Mouse (Mus musculus) frontal cortex, postnatal 36 days (tissue): ENCODE measurements around the gene Lgr6.
"Not testable (repeated sequence)": the region's sequence is repeated elsewhere in the genome, so short reads cannot be mapped to it uniquely, and the experiment has no call there.

ENCODE experiments used
- DNase-seq, 2 experiments: peaks; one replicate each; pipeline ENCODE4 v3.0.0; 2022; ENCODE audit warnings: low spot score in 2 of 2

The Lgr6 gene

DNA sequence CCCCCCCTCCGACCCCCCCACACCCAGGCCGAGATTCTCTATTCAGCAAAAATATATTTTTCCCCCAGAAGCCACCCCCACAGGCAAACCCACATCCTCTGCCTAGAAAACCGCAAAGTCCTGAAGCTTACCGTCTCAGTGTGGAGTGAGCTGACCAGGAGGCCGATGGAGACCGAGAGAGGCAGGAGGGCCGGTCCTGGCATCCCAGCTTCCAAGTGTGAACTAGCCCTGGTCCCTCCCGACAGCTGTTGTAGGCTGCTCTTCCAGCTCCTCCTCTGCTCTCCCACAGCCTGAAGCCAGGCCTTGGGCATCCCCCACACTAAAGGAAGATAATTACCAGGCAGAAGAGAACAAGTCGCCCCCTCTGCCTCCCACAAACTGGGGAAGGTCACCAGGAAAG is 23.9 kb upstream of the Lgr6 start:
- no peak for DNase-seq

DNA sequence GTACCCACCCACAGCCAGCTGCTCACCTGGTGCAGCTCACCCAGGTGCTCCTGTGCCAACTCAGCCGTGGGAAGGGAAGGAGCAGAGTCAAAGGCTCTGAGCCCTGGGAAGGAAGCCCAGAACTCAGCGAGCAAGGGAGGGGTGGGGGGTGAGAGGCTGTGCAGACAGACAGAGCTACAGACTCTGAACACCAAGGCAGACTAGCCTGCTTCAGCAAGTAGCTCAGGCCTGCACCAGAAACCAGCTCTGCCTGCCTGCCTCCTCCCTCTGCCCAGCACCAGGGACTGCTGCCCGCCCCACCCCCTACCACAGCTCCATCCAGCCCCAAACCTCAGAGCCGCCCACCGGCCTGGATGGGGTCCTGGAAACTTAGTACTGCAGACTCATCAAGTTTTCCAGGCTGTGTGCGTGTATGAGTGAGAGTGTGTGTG is 22.9 kb upstream of the Lgr6 start:
- no peak for DNase-seq

DNA sequence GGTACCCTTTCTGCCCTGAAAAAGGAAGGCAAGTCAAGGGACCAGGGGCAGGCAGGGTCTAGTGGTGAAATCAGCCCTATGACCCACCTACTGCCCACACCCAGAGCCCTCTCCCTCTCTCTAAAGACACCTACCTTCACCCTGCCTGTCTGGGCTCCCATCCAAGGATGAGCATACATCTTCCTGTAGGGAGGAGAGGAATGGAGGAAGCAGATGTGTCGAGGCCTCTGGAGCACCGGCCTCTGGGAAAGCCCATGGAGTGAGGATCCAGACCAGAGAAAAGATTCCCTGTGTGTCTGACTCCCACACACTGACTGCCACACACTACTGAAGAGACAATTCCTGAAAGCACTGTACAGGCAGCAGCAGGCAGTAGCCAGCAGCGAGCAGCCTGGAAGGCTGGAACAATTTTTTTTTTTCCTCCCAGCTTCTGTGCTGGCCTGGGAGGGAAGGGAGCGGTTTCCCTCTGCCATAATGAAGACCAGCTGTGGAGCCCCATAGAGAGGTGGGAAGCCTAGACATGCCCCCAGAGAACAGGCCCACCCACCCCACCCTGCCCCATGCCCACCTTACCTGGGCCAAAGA is 21.5 kb upstream of the Lgr6 start:
- peak in 1 of 2 experiments; percentile 41 for DNase-seq

DNA sequence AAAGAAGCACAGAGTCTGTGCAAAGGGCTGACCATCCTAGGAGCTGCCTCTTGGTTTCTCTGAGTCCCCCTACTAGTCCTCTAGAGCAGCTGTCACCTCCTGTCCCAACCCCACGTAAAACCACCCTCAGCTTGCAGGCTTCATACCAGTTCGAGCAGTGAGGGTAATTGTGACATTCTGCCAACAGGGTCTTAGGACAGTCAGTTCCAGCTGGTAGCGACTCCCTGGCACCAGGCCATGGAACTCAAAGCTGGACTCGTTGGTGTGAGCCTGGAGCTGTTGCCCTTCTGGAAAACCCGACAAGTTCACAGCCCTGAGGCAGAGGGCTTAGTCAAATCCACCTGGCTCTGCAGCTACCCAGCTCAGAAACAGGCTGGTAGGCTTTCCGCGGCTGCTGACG is 20.9 kb upstream of the Lgr6 start:
- DNase-seq = no peak

DNA sequence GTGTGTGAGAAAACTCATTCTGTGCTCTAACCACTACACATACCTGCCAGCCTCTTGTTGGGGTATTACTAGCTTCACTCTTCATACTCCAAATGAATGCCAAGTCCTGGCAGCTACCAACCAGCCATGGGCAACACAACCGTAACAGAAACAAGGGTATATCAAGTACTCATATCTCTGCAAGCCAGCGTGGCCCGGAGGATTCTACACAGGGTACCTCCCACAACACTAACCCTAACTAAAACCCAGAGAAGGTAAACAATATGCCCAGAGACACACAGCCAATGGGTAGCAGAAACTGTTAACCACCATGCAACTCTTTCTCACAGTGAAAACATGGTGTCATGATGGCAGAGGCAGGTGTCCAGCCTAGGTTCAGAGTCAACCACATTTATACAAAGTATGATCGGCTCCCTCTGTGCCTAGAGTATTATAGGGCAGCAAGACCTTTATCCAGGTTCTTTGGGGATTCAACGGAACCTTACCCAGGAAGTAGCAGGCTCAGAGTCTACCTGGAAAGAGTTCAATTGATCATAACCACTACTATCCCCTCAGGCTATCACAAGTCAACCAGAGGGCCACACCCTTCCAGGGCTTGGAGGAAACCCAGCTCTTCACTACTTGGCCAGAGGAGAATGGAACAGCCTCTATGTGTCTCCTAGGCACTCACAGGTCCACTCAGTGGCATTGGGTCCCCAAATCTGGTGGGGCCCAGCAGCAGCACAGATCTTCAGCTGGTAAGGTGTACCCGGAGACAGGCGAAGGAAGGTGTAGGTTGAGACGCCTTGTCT is 19.7 kb upstream of the Lgr6 start:
- no peak for DNase-seq

DNA sequence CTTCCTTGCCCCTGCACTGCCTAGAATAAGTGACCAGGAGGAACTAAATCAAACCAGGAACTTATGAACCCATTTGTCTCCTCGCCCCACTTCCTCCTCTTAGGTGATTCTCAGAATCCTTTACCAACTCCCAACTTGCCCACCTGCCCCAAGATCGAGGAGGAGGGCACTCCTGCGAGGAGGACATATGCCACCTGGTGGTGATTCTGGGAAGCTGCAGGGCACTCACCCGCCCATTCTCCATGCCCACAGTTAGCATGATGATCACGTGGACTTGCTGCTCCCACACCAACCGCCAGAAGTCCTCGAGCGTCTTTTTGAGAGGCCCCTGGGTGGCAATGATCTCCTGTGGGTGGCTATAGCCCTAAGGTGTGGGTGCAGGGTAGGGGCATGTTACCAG is 7.6 kb upstream of the Lgr6 start:
- no peak for DNase-seq

DNA sequence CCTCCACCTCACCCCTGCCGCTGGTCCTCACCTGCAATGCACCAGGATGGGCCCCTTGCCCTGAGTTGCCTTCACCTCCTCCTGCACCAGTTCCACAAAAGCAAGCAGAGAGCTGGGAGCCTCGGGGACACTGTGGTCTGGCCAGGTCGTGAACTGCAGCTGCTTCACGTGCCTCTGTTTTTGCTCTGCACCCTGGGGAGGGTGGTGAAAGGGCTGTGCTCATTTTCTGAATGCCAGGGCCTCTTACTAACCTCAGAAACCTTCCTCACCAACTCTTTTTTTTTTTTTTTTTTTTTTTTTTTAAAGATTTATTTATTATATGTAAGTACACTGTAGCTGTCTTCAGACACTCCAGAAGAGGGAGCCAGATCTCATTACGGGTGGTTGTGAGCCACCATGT is 6.2 kb upstream of the Lgr6 start:
- DNase-seq = not testable (repeated sequence)

DNA sequence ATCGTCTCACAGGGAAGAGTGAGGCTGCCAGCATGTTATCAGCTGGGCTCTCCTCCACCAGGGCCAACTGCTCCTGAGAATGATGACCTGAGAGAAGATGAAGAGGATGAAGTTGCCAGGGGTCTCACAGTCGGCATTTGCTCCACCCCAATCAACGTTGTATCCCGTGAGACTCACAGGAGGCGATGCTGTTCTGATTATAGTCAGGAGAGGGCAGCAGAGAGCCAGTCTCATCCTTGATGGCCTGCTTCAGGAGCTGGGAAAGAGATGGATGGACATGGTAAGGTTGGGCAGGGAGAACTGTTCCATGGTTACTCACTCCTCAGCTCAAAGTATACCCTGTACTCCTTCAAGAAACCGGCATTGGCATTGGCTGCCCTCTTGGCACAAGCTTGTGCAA is 5.0 kb upstream of the Lgr6 start:
- DNase-seq = peak; percentile 81 to 82

DNA sequence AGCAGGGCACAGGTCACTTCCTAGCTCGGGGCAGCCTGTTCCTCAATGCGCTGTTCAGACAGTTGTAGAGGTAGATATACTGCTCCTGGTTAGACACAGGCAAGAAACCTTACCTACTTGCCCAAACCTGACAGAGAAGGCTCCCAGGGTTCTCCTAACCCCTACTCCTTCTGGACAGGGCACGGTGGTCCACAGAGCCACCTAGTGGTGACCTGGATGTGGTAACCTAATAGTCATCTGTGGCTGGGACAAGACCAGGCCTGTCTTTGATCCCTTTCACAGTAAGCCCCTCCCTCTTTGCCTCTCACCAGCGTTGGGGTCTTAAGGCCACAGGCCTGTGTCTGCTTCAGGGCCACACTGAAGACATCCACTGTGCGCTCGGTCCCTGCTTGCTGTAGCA is 3.5 kb upstream of the Lgr6 start:
- DNase-seq = no peak

DNA sequence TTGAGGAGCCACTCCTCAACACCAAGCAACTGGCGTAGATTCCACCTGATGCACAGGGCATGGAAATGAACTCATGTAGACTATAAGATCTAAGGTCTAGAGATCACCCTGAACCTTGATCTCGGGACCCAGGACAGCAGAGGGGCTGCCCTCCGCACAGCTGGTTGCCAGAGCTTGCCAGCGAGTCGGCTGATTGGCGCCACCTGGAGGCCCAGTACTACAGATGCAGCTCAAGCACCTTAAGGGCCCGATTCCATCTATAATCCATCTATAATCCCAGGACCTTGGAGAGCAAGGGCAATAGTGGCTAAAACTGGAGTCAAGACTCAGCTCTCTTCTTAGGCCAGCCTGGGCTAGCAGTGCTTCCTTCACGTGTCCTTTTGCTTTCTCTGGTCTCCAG is 875 bp upstream of the Lgr6 start:
- DNase-seq = peak; percentile 49 to 56

DNA sequence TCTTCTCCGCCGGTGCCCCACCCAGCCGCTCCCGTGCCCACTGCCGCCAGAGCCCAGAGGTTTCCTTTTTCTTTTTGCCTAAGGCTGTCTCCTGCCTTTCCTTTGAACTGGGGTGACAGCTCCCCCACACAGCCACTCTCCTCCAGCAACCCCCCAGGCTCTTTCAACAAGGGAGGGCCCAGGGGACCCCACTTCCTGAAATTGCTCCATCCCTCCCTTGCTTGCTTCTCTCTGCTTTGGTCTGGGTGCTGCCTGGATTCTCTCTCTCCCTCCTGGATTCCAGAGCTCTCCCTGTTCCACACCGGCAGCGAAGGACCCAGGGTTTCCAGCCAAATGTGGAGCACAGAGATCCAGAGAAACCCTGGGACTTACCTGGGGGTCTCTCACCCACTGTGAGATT is 4.7 kb downstream of the Lgr6 start:
- DNase-seq = no peak

DNA sequence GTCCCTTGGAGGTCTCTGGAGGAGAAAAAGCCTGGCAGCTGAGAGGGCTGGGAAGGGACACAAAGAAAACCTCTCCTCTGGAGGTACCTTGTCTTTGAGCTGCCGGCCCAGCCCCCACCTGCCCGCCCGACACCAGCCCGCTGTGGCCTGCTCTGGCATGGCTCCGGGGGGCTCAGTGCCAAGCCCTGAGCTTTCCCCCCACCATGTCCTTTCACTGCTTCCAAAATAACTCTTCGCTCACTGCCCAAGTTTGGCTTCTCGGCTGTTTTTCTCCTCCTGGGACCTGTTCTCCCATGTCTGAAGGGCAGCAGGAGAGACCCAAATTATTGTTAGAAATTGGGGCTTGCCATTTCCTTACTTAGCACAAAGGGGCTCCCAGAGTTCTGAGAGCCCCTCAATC is 6.6 kb downstream of the Lgr6 start:
- no peak for DNase-seq

DNA sequence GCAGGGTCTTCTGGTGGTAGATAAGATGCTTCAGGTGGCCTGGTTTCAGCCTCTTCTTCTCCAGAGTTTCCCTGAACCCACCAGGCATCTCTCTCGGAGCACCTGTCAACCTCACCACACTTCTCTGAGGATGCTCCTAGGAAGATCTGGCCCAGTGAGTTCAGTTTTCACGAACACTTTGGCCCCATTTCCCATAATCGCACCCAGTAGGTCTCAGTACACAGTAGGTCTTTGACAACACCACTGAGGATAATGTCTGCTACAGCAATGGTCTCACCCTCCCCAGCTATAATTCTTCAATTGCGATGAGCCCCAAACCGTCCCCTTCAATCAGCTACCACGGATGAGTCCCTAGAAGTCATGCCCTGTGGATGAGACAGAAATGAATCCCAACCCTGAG is 7.6 kb downstream of the Lgr6 start:
- no peak for DNase-seq

DNA sequence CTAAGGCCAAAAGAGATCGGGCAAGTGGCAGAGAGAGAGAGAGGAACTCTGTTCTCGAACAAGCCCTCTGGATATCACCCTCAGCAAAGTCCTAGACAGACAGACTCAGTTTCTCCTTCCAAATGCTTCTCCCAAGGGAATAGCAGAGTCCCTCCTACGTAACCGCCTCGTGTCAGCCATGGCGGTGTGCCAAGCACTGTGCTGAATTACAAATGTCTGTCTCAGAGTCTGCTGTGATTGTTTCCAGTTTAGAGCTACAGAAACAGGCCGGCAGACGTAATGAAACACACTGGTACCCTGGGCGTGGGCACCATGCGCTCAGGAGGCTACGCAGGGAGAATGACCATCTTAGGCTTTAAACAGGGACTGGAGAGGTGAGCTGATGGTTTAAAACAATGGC is 8.8 kb downstream of the Lgr6 start:
- peak; percentile 44 to 45 for DNase-seq

DNA sequence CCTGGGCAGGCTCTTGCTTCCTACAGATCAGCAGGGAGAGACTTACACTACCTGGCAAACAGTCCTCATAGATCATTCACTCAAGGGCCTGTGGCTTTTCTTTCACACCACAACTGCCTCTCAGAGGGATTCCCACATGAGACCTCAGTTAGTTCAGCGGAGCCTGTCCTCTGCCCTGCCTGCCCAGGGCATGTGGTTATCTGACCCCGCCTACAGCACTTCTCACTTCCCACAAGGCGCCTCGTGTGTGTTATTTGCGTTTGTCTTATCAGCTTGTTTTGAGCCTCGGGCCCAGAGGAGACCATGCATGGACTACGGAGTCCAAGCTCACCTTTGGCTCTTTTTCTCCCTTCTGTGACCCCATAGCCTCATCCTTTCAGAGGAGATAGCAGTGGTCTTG is 9.9 kb downstream of the Lgr6 start:
- DNase-seq = no peak

DNA sequence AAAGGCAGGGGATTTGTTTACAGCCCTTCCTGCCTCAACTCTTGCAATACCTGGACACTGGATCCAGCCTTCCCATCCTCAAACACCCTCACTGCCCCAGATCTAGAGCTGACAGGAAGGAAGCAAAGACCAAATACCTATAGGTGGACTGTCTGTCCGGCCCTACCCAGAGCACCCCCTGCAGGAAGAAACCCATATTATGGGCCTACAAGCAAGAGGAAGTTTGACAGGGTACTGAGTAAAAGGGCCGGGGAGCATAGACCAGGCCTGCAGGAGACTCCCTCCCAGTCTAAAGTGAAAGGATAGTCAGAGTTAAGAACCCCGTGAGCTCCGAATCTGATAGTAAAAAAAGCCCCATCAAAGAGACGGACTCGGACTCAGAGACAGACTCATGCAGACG is 10.4 kb downstream of the Lgr6 start:
- DNase-seq = no peak

DNA sequence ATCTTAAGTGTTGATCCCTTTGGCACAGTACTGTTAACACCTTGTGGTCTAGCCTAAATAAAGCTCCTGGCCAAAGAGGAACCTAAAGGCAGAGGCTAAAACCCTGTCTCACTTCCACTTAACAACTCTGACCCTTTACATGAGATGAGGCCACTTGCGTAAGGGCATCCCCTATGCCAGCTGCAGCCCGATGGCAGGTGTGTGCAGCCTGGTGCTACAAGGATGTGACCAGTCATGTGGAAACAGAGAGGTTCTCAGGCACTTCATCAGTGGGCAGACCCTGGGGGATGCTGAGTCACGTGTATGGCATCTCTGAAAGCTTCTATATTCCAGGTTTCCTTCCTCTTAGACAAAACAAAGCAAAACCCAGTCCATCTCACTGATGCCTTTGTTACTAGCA is 14.2 kb downstream of the Lgr6 start:
- DNase-seq = no peak

DNA sequence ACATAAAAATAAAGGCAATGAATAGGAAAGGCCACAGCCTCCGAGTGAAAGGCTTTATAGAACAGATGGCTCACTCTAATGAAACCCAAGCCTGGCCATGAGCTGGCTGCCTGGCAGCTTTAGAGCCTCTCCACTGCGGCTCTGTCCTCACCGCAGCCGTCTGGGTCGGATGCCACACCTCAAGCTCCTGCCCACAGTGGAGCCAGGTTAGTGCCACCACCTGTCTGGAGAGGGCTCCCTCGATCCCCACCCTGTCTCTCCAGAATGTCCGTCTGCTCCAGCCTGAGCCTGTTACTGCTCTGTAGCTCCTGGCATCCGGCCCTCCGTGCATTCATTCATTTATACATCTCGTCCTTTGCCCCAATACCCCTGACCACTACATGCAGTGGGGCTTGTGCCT is 15.4 kb downstream of the Lgr6 start:
- no peak for DNase-seq

DNA sequence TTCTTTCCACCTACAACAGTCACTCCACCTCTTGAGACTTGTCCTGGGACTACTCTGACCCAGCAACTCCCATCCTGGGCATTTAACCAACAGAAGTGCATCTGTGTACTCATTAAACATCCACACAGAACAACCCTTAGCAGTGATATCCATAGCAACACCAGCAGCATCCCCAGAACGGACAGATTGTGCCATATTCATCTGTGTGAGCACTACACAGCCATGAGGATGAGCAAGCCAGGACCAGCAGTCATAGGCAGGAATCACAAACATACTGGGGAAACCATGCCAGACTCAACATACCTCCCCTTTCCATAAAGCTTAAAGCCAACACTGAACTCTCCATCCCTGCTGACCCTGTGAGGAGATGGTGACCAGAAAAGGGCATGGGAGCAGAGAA is 17.7 kb downstream of the Lgr6 start:
- no peak for DNase-seq

DNA sequence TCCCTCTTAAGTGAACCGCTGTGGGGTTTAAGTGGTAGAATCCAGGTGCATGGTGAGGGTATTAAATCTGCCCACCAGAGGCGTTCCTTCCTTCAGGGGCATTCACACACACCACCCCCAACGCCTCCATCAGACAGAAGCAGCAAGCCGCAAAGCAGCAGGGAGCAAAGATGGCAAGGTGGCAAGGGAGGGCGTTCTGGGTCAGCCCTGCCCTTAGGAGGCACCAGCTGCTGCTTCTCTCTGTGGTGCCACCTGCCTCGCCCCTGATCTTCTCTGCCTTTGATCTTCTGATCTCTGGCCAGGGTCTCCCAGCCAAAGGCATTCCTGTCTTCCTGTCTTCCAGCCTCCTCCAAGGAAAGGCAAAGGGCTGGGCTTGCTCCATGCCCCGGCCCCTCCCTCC is 19.1 kb downstream of the Lgr6 start:
- DNase-seq = no peak

DNA sequence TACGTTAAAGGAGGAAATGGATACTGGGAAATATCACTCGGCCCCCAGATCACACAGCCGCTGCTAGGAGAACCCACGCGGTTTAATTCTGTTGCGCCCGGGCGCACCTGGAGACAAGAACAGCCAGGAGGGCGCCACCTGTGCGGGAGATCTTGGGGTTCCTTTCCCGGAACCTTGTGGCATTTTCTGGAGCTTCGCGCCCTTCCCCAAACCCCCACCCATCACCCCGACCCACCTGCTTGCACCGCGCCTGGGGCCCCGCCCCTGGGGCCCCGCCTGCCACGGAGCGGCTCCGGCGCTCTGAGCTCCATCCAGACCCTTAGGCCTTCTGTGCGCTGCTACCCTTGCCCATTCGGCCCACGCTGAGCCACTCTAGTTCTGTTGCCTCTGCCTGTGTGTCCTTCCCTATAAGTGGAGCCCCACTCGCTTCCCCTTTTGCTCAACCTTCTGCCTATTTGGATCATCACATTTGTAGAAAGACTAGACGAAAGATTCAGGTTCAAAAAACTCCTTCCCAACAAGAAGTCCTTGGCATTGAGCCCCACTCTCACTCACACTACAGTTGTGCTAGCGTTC is 19.7 kb downstream of the Lgr6 start:
- no peak for DNase-seq

DNA sequence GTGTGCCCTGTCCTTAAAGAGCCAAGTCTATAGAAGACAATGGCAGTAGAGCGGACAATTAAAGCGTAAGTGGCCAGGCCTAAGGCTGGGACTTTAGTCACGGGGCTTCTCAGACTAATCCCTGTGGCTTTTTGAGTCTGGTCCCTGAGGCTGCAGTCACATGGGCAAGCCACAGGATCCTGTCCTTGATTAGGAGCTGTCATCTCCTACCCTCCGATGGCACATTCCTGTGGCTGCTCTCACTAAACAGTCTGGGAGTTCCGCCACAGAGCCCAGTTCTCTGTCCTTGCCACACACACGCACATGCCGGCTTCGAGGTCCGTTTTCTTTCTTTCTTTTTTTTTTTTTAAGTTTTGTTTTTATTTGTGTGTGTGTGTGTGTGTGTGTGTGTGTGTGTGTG is 21.6 kb downstream of the Lgr6 start:
- no peak for DNase-seq

DNA sequence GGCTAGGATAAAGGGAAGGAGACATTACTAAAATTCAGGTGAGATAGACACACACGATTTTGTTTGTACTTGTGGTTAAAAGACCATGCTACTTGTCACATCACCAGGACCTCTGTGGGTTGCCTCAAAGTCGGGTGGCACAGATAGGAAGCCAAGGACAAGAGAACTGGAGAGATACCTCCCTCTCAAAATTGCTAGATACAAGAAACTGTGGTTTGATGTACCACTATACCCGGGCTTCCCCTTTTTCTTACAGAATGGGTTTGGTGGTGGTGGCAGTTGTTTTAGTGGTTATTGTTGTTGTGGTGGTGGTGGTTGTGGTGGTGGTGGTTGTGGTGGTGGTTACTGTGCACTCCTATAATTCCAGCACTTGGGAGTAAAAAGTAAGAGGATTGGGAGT is 22.8 kb downstream of the Lgr6 start:
- DNase-seq = no peak

DNA sequence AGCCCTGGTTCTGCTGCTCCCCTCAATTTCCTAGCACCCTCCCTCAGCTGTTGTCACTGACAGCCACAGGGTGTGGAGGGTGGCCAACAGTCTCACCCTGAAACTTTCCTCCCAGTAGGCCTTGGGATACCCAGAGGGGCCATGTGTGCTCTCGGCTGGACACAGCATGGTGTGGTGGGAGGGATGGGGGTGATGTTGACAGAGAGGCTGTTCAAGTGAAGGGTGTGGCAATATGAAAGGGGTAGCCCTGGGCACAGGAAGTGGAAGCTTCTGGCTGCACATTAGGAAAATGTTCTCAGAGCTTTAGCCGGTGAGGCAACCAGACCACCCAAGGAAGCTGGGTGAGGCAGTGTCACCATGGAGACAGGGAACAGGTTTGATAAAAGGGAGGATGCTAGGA is 26.1 kb downstream of the Lgr6 start:
- no peak for DNase-seq
